Mouse (Mus musculus) cerebellum, adult 18-20 months (tissue): ENCODE measurements around the gene Pex14.

ENCODE experiments used
- DNase-seq, 2 experiments: peaks; one replicate each; pipeline ENCODE4 v3.0.0; 2021

Pex14 gene

DNA sequence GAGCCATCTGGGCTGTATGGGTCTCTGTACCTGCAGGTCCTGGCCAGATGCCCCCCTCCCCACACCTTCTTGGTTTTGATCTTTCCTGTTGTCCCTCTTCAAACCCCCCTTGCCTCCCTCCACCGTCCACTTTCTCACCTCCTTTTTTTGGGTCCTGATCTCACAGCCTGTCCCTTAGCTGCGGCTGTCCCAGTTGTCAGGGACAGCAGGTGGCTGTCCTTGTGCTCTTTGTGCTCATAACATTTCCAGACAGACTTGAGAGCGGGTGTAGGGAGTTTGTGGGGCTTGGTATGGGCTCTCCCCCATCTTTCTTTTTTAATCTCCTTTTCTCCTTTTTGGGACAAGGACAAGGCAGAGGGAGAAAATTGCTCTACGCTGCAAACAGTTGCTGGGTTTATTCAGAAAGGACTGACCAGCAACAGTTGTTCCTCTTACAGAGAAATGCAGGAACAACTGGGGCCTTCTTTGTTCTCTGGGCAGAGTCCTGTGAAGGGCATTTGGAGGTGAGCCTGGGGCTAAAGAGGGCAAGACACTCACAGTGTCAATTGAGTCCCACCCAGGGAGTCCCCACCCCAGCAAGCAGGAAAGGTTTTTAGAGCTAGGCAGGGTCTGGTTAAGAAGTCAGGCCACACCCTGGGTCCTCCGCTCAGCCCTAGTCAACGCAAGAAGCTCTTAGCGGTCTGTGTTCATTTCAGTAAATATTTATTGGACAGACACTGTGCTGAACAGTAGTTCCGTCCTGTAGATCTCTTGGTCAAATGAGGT, 186.7 kb downstream of the Pex14 start:
- DNase-seq, result no peak

- DNase-seq, result no peak
Measured at GRCm38 (mm10) chr4:148912134-148912533, 187.5 kb downstream of the Pex14 start.
